Mouse (Mus musculus) mouse embryonic stem cell (cell line): ENCODE measurements around the gene Mapre3.

Experiments
- in situ Hi-C, 2 experiments: fragments of 300-500 bp; cut with MboI; formaldehyde crosslinking; loops; 1 replicate in 1 of 2; 3 replicates in 1 of 2; pipeline ENCODE4 v1.14.3; 2019 to 2020; ENCODE audit warnings: low sequenced_read_pairs in 2 of 2, low pct_unique_long_range_greater_than_20kb in 1 of 2, mixed read lengths in 1 of 2; ENCODE audit not compliant: unreplicated experiment in 1 of 2

Gene Mapre3

DNA sequence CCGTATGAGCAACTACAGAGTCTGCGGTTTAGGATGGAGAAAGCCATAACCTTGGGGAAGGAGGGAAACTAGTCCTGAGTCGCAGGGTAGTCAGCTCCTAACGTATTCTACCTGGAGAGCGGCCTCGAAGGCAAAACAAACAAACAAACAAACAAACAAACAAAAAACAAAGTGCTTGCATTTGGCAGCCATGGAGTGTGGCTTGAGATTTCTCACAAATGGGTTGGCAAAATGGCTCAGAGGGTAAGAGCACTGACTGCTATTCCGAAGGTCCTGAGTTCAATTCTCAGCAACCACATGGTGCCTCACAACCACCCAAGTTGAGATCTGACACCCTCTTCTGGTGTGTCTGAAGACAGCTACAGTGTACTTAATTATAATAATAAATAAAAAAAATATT, 95.4 kb downstream of the Mapre3 start:
- in situ Hi-C loops = no loop called here

DNA sequence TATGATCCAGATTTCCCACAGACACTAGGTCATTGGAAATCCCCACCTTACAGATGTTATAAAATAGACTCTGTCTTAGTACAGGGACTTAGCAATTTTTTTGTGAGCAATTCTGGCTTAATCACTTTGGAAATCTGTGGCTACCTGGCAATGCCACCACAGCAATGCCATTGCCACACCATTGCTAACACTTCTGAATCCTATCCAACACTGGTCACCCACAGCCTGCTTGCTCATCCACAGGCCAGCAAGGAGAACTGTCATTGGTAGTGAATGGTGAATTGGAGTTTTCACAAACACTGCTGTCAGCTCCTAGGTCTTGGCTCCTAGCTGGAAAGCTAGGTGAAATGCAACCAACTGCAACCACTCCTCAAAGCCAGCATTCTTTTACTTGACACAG, 96.0 kb downstream of the Mapre3 start:
- in situ Hi-C loops = no loop called here

- in situ Hi-C loops = no loop called here
Observed at GRCm38 (mm10) chr5:30912156-30912555, 97.7 kb downstream of the Mapre3 start.

DNA sequence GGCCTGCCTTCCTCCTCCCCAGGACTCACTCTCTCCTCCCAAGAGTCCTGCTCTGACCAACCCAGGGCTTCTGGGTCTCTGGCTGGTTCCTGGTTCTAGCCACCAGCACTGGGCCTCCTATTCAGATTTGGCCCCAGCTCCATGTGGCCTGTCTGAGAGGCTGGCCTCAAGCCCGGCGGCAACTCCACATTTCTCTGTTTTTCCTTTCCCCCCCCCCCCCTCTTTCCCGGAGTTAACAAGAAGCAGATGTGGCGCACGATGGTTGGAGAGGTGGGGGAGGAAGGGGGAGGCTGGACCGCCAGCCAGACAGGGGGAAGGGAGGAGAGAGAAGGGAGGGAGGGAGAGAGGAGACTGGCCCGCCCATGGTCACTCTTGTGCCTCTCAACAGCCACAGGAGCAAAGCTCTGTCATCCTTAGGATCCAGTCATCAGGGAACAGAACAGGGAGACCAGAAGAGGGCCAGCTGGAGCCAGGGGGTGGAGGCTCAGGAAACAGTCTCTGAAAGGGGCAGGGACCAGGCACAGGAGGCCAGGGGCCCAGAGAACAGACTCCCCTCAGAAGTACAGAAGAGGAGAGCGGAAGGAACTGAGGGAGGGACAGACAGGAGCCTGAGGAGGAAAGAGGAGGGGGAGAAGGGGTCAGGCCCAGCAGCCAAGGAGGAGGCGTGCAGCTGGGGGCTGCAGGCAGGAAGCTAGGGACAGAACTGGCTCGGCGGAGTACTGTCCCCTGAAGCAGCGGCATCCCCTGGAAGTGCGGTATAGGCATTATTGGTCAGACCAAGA, 98.8 kb downstream of the Mapre3 start, which contains the start of gene Emilin1:
TSS of gene Emilin1 (plus strand) at position 343 of the 782 bp plus-strand sequence.
- in situ Hi-C loops = no loop called here

DNA sequence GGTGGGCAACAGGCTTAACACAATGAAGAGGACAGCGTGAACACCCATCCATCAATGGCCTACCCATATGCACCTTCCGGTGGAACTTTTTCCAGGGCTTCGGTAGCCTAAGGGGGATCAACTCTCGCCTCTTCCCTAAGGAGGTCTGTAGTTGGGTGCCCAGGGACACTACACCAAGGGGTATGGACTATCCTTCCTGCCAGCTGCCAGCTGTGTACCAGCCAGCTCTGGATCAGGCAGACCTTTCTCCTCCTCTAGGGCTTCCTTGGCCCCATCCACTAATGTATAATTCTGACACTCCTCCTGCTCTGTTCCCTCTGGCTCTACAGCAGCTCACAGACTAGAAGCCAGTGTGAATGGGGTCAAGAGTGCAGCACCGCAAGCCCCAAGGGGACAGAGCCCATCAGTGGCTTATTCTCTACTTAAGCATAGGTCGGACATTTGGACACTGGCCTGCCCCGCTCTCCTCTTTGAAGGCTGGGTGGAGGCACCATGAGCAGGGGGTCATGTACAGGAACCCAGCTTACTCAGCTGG, 99.7 kb downstream of the Mapre3 start:
- in situ Hi-C loops = no loop called here

- in situ Hi-C loops = no loop called here
Observed at GRCm38 (mm10) chr5:30914849-30915248, 100.4 kb downstream of the Mapre3 start.

DNA sequence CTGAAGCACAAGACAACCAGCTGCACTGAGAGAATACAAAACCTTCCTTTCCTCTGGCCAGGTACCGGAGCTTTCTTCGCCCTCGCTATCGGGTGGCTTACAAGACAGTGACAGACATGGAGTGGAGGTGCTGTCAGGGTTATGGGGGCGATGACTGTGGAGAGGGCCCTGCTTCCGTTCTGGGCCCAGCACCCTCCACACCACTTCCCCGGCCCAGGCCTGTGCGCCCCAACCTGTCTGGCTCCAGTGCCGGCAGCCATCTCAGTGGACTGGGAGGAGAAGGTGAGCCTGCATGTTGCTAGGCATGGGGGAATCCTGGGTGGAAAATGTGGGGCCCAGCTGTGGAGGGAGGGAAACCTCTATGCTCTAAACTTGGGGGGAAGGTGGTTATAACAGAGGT, 101.0 kb downstream of the Mapre3 start:
- in situ Hi-C loops = no loop called here
